Mouse (Mus musculus) megakaryocyte, embryonic 14.5 days (primary cell): ENCODE results near the gene Slc19a1.

ENCODE experiments used
- FLI1 ChIP-seq: IDR thresholded peaks from 2 replicates; pipeline ENCODE4 v1.6.1; 2012; ENCODE audit warnings: low read length, inconsistent platforms, mixed read lengths
- GATA1 ChIP-seq: IDR thresholded peaks from 3 replicates; pipeline ENCODE4 v1.6.1; 2012; ENCODE audit warnings: mixed read lengths, low read length, inconsistent platforms, borderline replicate concordance

DNA sequence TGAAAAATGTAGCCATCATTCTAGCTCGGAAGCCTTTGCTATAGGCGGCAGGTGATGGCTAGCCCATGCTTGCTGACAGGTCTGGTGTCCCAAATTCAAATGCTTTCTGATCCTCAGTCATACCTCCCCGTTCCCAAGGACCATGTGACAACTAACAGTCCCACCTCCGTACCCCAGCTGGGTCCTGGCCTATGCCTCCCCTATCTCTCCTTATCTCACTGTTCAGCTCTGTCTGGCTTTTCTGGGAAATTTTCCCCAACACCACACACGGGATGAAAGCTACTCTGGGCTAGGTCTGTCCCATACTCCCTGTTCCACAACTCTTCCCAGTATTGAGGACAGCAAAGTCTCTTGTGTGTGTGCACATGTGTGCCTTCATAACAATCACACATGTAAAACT is 58.0 kb downstream of the Slc19a1 start:
- TF ChIP-seq GATA1 = no peak
- no peak for TF ChIP-seq FLI1
